Mouse (Mus musculus) CH12.LX (cell line): ENCODE measurements around the gene Rspry1. TPM values are rescaled to one million over a fixed set of nuclear protein-coding genes. Genes with fewer than 3 reads are reported as not detected.
A peak's percentile ranks its signal among the peaks of the same experiment; 100 is the strongest.

Experiments used
- DNase-seq: peaks from one replicate; pipeline ENCODE4 v3.0.0-alpha.2; 2013; ENCODE audit errors: extremely low read depth
- H3K27ac ChIP-seq: 2 replicates; pipeline ENCODE4 v1.5.1; 2012; ENCODE audit warnings: low read depth, mild to moderate bottlenecking, control low read depth, moderate library complexity; ENCODE audit not compliant: insufficient read depth
- H3K27me3 ChIP-seq: replicated peaks from 2 replicates; pipeline ENCODE3; 2012; ENCODE audit warnings: inconsistent platforms
- H3K36me3 ChIP-seq, 2 experiments: replicated peaks in 1 of 2; 2 replicates each; pipeline versions ENCODE3 to v1.6.1; 2012; ENCODE audit warnings: inconsistent platforms in 1 of 2, low read length in 1 of 2, mild to moderate bottlenecking in 1 of 2, mixed read lengths in 1 of 2, moderate library complexity in 1 of 2; ENCODE audit not compliant: control insufficient read depth in 1 of 2, insufficient read depth in 1 of 2
- H3K4me1 ChIP-seq, 2 experiments: 2 replicates each; pipeline ENCODE4 v1.6.1; 2012; ENCODE audit warnings: inconsistent platforms in 1 of 2, moderate library complexity in 1 of 2; ENCODE audit not compliant: insufficient read depth in 2 of 2, control insufficient read depth in 1 of 2
- H3K4me2 ChIP-seq: 2 replicates; pipeline ENCODE4 v1.6.1; 2012; ENCODE audit warnings: low read depth, mild to moderate bottlenecking, control low read depth; ENCODE audit not compliant: poor library complexity, insufficient read depth, severe bottlenecking
- H3K4me3 ChIP-seq, 3 experiments: fragments of 150-350 bp in 1 of 3; sonication (generic) in 1 of 3; replicated peaks in 1 of 3; 2 replicates each; pipeline versions ENCODE3 to v1.5.1; 2011 to 2012; ENCODE audit warnings: low read depth in 2 of 3, low read length in 2 of 3, mild to moderate bottlenecking in 2 of 3, moderate library complexity in 2 of 3, control low read depth in 1 of 3, improper control_type of control experiment in 1 of 3, inconsistent platforms in 1 of 3, mixed read lengths in 1 of 3; ENCODE audit not compliant: poor library complexity in 1 of 3
- H3K79me2 ChIP-seq: replicated peaks from 2 replicates; pipeline ENCODE4 v1.6.1; 2012; ENCODE audit warnings: mild to moderate bottlenecking, moderate library complexity; ENCODE audit not compliant: control insufficient read depth, poor library complexity, insufficient read depth, severe bottlenecking; ENCODE audit errors: extremely low read depth
- H3K9ac ChIP-seq: 2 replicates; pipeline ENCODE4 v1.6.1; 2012; ENCODE audit warnings: low read depth, mild to moderate bottlenecking, control low read depth, moderate library complexity; ENCODE audit not compliant: insufficient read depth
- H3K9me3 ChIP-seq: replicated peaks from 2 replicates; pipeline ENCODE3; 2012; ENCODE audit warnings: low read length, inconsistent platforms, mixed read lengths
- BHLHE40 ChIP-seq: IDR thresholded peaks from 2 replicates; pipeline ENCODE4 v1.6.1; 2011; ENCODE audit warnings: mild to moderate bottlenecking, low read depth, low read length, improper control_type of control experiment
- CHD2 ChIP-seq: IDR thresholded peaks from 2 replicates; pipeline ENCODE4 v1.6.1; 2011; ENCODE audit warnings: low read length, improper control_type of control experiment
- CTCF ChIP-seq, 2 experiments: IDR thresholded peaks in 1 of 2; conservative IDR thresholded peaks in 1 of 2; 2 replicates each; pipeline ENCODE4 v1.5.1; 2011 to 2012; ENCODE audit warnings: low read depth in 2 of 2, low read length in 2 of 2, improper control_type of control experiment in 1 of 2, inconsistent platforms in 1 of 2, mild to moderate bottlenecking in 1 of 2, moderate library complexity in 1 of 2
- E2F4 ChIP-seq: IDR thresholded peaks from 2 replicates; pipeline ENCODE4 v1.6.1; 2011; ENCODE audit warnings: low read depth, low read length, improper control_type of control experiment; ENCODE audit not compliant: insufficient replicate concordance
- ELF1 ChIP-seq: IDR thresholded peaks from 2 replicates; pipeline ENCODE4 v1.6.1; 2014; ENCODE audit warnings: low read depth, mild to moderate bottlenecking, inconsistent platforms, low read length, improper control_type of control experiment
- EP300 ChIP-seq: IDR thresholded peaks from 2 replicates; pipeline ENCODE4 v1.6.1; 2011; ENCODE audit warnings: low read length, improper control_type of control experiment
- ETS1 ChIP-seq: conservative IDR thresholded peaks from 2 replicates; pipeline ENCODE4 v1.6.1; 2012; ENCODE audit warnings: low read depth, mild to moderate bottlenecking, inconsistent platforms, low read length, improper control_type of control experiment, moderate library complexity
- GABPA ChIP-seq: IDR thresholded peaks from 2 replicates; pipeline ENCODE4 v1.6.1; 2012; ENCODE audit warnings: low read depth, low read length, improper control_type of control experiment, inconsistent platforms; ENCODE audit not compliant: insufficient replicate concordance
- HCFC1 ChIP-seq: IDR thresholded peaks from 2 replicates; pipeline ENCODE4 v1.6.1; 2012; ENCODE audit warnings: low read depth, mild to moderate bottlenecking, inconsistent platforms, low read length, improper control_type of control experiment
- IRF4 ChIP-seq: IDR thresholded peaks from 2 replicates; pipeline ENCODE4 v1.6.1; 2014; ENCODE audit warnings: low read depth, mild to moderate bottlenecking, inconsistent platforms, low read length, improper control_type of control experiment
- JUN ChIP-seq: IDR thresholded peaks from 2 replicates; pipeline ENCODE4 v1.6.1; 2011; ENCODE audit warnings: low read depth, mild to moderate bottlenecking, low read length, improper control_type of control experiment, moderate library complexity; ENCODE audit not compliant: insufficient read depth
- JUND ChIP-seq: conservative IDR thresholded peaks from 2 replicates; pipeline ENCODE4 v1.6.1; 2011; ENCODE audit warnings: low read depth, low read length, improper control_type of control experiment
- KAT2A ChIP-seq: IDR thresholded peaks from 2 replicates; pipeline ENCODE4 v1.6.1; 2012; ENCODE audit warnings: low read length, improper control_type of control experiment, inconsistent platforms; ENCODE audit not compliant: insufficient replicate concordance
- MAFK ChIP-seq: IDR thresholded peaks from 2 replicates; pipeline ENCODE4 v1.6.1; 2011; ENCODE audit warnings: low read length, improper control_type of control experiment; ENCODE audit not compliant: insufficient replicate concordance
- MAX ChIP-seq: IDR thresholded peaks from 2 replicates; pipeline ENCODE4 v1.6.1; 2011; ENCODE audit warnings: low read length, improper control_type of control experiment
- MAZ ChIP-seq: IDR thresholded peaks from 2 replicates; pipeline ENCODE4 v1.6.1; 2012; ENCODE audit warnings: low read depth, mild to moderate bottlenecking, inconsistent platforms, low read length, improper control_type of control experiment, moderate library complexity
- MEF2A ChIP-seq: IDR thresholded peaks from 2 replicates; pipeline ENCODE4 v1.6.1; 2014; ENCODE audit warnings: low read depth, mild to moderate bottlenecking, inconsistent platforms, low read length, improper control_type of control experiment, borderline replicate concordance
- MXI1 ChIP-seq: IDR thresholded peaks from 2 replicates; pipeline ENCODE4 v1.6.1; 2011; ENCODE audit warnings: mild to moderate bottlenecking, low read depth, low read length, improper control_type of control experiment
- MYC ChIP-seq: IDR thresholded peaks from 2 replicates; pipeline ENCODE4 v1.6.1; 2011; ENCODE audit warnings: low read depth, mild to moderate bottlenecking, improper control_type of control experiment, low read length
- NELFE ChIP-seq: IDR thresholded peaks from 2 replicates; pipeline ENCODE4 v1.6.1; 2011; ENCODE audit warnings: low read depth, low read length, improper control_type of control experiment
- NRF1 ChIP-seq: IDR thresholded peaks from 2 replicates; pipeline ENCODE4 v1.6.1; 2014; ENCODE audit warnings: low read depth, mild to moderate bottlenecking, inconsistent platforms, low read length, improper control_type of control experiment, moderate library complexity
- PAX5 ChIP-seq: IDR thresholded peaks from 2 replicates; pipeline ENCODE4 v1.6.1; 2012; ENCODE audit warnings: low read length, inconsistent platforms, mixed read lengths
- POLR2A ChIP-seq: IDR thresholded peaks from 2 replicates; pipeline ENCODE4 v1.6.1; 2011; ENCODE audit warnings: low read depth, mild to moderate bottlenecking, improper control_type of control experiment, low read length
- POLR2AphosphoS2 ChIP-seq: IDR thresholded peaks from 2 replicates; pipeline ENCODE4 v1.6.1; 2011; ENCODE audit warnings: low read depth, low read length, improper control_type of control experiment
- RAD21 ChIP-seq: IDR thresholded peaks from 2 replicates; pipeline ENCODE4 v1.6.1; 2011; ENCODE audit warnings: low read depth, mild to moderate bottlenecking, low read length, improper control_type of control experiment, moderate library complexity
- RCOR1 ChIP-seq: conservative IDR thresholded peaks from 2 replicates; pipeline ENCODE4 v1.6.1; 2012; ENCODE audit warnings: low read depth, mild to moderate bottlenecking, inconsistent platforms, low read length, improper control_type of control experiment
- SIN3A ChIP-seq: IDR thresholded peaks from 2 replicates; pipeline ENCODE4 v1.6.1; 2012; ENCODE audit warnings: low read length, improper control_type of control experiment, inconsistent platforms
- SMC3 ChIP-seq: IDR thresholded peaks from 2 replicates; pipeline ENCODE4 v1.6.1; 2011; ENCODE audit warnings: low read depth, low read length, improper control_type of control experiment
- TBP ChIP-seq: conservative IDR thresholded peaks from 2 replicates; pipeline ENCODE4 v1.6.1; 2011; ENCODE audit warnings: low read depth, low read length, improper control_type of control experiment
- TCF12 ChIP-seq: IDR thresholded peaks from 2 replicates; pipeline ENCODE4 v1.6.1; 2014; ENCODE audit warnings: low read depth, mild to moderate bottlenecking, inconsistent platforms, low read length, improper control_type of control experiment
- UBTF ChIP-seq: IDR thresholded peaks from 2 replicates; pipeline ENCODE4 v1.6.1; 2012; ENCODE audit warnings: low read depth, mild to moderate bottlenecking, inconsistent platforms, low read length, improper control_type of control experiment, moderate library complexity
- USF1 ChIP-seq: IDR thresholded peaks from 2 replicates; pipeline ENCODE4 v1.6.1; 2014; ENCODE audit warnings: low read depth, mild to moderate bottlenecking, inconsistent platforms, low read length, improper control_type of control experiment
- USF2 ChIP-seq: conservative IDR thresholded peaks from 2 replicates; pipeline ENCODE4 v1.6.1; 2011; ENCODE audit warnings: low read depth, low read length, improper control_type of control experiment
- ZC3H11A ChIP-seq: IDR thresholded peaks from 2 replicates; pipeline ENCODE4 v1.6.1; 2012; ENCODE audit warnings: low read depth, mild to moderate bottlenecking, inconsistent platforms, low read length, improper control_type of control experiment
- ZKSCAN1 ChIP-seq: IDR thresholded peaks from 2 replicates; pipeline ENCODE4 v1.6.1; 2012; ENCODE audit warnings: low read depth, inconsistent platforms, low read length, improper control_type of control experiment, borderline replicate concordance
- ZMIZ1 ChIP-seq: IDR thresholded peaks from 2 replicates; pipeline ENCODE4 v1.6.1; 2012; ENCODE audit warnings: low read depth, mild to moderate bottlenecking, inconsistent platforms, low read length, improper control_type of control experiment
- dilution Hi-C: fragments of 300-500 bp; cut with MboI; formaldehyde crosslinking; loops from 2 replicates; pipeline ENCODE4 v1.14.3; 2020; ENCODE audit warnings: low sequenced_read_pairs; ENCODE audit not compliant: extremely low pct_unique_long_range_greater_than_20kb, extremely low pct_ligation_motif_present
- in situ Hi-C: fragments of 300-500 bp; cut with MboI; formaldehyde crosslinking; loops from 3 replicates; pipeline ENCODE4 v1.14.3; 2019; ENCODE audit warnings: low sequenced_read_pairs, low pct_ligation_motif_present, low pct_unique_long_range_greater_than_20kb, mixed read lengths
- polyA plus RNA-seq: library from polyadenylated mRNA; unstranded; fragments of >175 nt; gene quantifications from 2 replicates; pipeline ENCODE4 v1.2.1, GENCODE M21; 2012; ENCODE audit warnings: low read depth; ENCODE audit not compliant: insufficient read length
- total RNA-seq, 2 experiments: library from RNA; depleted of rRNA; stranded (reverse); fragments of 300-350 nt in 1 of 2; fragments of >200 nt in 1 of 2; gene quantifications; 2 replicates each; pipeline ENCODE4 v1.2.3; 2012 to 2014

The Rspry1 gene
- total and polyA plus RNA-seq, 3 experiments, result 13.4 to 23.5 (median 18.0) TPM

GRCm38 (mm10) chr8:94702844-94703813 is 101.4 kb downstream of the Rspry1 start:
- Histone ChIP-seq H3K36me3 (no peaks in the 10 kb centered on the region), H3K9me3 (no peaks in the 10 kb centered on the region), H3K9ac (peak overlapping the region; percentile 75), H3K27ac (peak overlapping the region; percentile 83), H3K4me3 (peak overlapping the region; percentile 50 to 71 (median 67)), H3K4me2 (peak overlapping the region; percentile 63), H3K27me3 (peaks cover under 1% of the 10 kb centered on the region), H3K4me1 (peaks cover 16 to 27% of the 10 kb centered on the region in 2 experiments), H3K79me2 (no peaks in the 10 kb centered on the region)
- dilution Hi-C loops, result no loop called here
- peak; percentile 92 for DNase-seq
- in situ Hi-C loops, result loop anchor here (10.0 kb wide), 1 partner anchor 202 kb away; no protein-coding TSS in a partner anchor
- TF ChIP-seq CHD2 (peak; percentile 50; the same call in 1 of the 2 replicates), JUN (peak; percentile 2; the same call in 1 of the 2 replicates), UBTF (no peak), JUND (no peak), USF2 (no peak), HCFC1 (peak; percentile 27; the same call in 1 of the 2 replicates), POLR2AphosphoS2 (no peak), KAT2A (0 out of 2 replicates have a peak, but pooled peaks have one; percentile 34), NELFE (peak; percentile 55; the same call in 1 of the 2 replicates), GABPA (no peak), MAZ (no peak), MXI1 (peak; percentile 93), PAX5 (no peak), E2F4 (0 out of 2 replicates have a peak, but pooled peaks have one; percentile 77), BHLHE40 (peak; percentile 21; the same call in 1 of the 2 replicates), ZMIZ1 (no peak), MEF2A (peak; percentile 59), RCOR1 (no peak), TBP (peak; percentile 98), ELF1 (peak; percentile 87), POLR2A (no peak; the same call in 1 of the 2 replicates), CTCF (conservative IDR thresholded peaks at IDR 0.05 in 1 of 2, IDR thresholded peaks at IDR 0.05 in 1 of 2; ENCODE audit: low read depth in 2 of 2, low read length in 2 of 2) (peak; percentile 55 to 97; a peak in 3 of 4 replicates), MAFK (peak; percentile 72; the same call in 1 of the 2 replicates), SMC3 (peak; percentile 93), ETS1 (peak; percentile 44; the same call in 1 of the 2 replicates), RAD21 (peak; percentile 96), SIN3A (peak; percentile 95), MAX (no peak; the same call in 1 of the 2 replicates), ZC3H11A (peak; percentile 72), EP300 (0 out of 2 replicates have a peak, but pooled peaks have one; percentile 11), NRF1 (peak; percentile 45; the same call in 1 of the 2 replicates), USF1 (no peak), TCF12 (peak; percentile 33; the same call in 1 of the 2 replicates), MYC (peak; percentile 72), IRF4 (peak; percentile 57), ZKSCAN1 (no peak)
